Mouse (Mus musculus) testis, adult 10 weeks (tissue): Measurements from ENCODE around the gene Cox8b. TPM values are rescaled to one million over a fixed set of nuclear protein-coding genes. Genes with fewer than 3 reads are reported as not detected.

Experiments used
- polyA plus RNA-seq: library from polyadenylated mRNA; stranded (reverse); fragments of 350-450 nt; fragmentation: Illumina TruSeq; extraction: RNeasy Lipid Tissue Mini Kit (QIAGEN cat#74804); gene quantifications from one replicate; pipeline ENCODE4 v1.2.3, GENCODE M21; 2014; ENCODE audit warnings: low read depth, low replicate concordance

The Cox8b gene
- polyA plus RNA-seq, result not detected

DNA sequence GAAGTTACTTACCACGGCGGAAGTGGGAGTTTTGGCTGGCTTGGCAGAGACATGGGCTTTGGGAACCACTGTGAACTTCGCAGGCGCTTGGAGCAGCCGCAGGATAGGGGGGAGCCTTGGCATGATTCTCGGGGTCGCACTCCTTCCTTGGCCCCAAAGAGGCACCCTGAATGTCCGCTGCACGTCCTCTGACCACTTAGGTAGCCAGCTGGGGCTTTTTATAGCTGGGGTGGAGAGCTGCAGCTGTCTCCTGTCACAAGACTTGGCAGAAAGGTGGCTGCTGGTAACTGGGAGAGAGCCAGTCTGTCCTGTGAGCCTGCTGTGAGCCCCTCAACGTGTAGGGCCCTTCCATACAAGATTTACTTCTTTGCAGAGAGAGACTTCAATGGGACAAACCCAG, at the start of gene Cox8b:
Gene Cox8b (minus strand): TSS at position 227 of the 400 bp plus-strand sequence.

DNA sequence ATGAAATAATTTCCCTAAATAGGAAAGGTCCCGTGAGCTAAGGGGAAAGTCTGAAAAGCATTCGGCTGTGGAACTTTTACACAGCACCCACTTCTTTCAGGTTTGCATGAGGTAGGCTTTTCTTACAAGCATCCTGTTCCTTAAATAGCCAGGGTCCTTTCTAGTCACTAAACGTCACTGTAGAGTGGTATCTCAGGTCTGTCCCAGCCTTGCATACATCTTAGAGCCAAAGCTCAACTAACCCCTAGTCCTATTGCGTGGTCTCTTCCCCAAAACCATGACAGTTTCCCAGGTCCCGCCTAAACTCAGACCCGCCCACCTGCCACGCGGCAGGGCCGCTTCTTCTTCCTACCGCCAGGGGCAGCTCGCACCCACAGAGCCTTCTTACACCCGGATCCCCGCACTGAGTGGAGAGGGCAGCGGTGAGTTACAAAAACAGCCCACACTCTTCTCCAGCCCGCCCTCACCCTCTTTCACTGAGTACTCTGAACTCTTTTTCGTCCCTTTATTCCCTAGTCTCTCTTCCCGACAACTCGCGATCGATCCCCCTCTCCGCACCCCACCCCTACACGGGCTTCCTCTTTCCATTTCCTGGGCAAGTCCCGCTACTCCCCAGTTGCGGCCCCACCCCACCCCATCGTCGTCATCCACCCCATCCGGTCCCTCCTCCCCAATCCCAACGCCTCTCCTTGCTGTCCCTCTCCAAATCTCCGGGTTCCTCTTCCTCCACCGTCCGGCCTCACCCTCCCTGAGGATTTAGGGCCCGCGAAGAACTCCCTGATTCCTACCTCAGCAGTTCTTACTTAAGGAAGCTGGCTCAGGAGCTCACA, 41.2 kb upstream of the Cox8b start, which contains the start of gene Pgghg:
Gene Pgghg (plus strand): TSS at position 170 of the 830 bp plus-strand sequence.

DNA sequence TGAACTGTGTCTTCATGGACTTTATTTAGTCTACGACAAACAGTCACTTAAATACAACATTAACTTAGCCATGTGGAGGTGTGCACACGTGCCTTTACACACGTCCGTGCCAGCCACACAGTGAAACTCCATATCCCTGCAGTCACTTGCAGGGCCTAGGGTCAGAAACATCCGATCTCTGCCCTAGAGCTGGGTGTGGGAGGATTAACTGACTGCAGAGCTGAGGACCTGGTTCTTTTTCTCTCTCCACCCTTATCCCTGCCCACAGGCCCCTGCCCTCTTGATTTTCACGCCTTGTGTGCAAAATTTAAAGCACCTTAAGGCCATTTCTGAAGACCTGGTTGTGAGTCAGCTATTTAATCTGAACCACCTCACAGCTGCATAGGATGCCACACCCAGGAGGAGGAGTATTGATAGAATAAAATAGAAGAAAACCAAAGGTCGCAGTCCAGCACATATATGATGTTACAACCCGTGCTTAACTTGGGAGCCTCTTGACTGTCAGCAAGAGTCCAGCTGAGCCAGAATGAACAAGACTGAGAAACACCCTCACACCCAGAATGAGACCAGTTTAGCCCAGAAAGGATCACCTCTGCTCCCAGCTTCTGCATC, 20.3 kb upstream of the Cox8b start, which contains the start of gene Nlrp6:
Gene Nlrp6 (plus strand): TSS at position 485 of the 612 bp plus-strand sequence.

DNA sequence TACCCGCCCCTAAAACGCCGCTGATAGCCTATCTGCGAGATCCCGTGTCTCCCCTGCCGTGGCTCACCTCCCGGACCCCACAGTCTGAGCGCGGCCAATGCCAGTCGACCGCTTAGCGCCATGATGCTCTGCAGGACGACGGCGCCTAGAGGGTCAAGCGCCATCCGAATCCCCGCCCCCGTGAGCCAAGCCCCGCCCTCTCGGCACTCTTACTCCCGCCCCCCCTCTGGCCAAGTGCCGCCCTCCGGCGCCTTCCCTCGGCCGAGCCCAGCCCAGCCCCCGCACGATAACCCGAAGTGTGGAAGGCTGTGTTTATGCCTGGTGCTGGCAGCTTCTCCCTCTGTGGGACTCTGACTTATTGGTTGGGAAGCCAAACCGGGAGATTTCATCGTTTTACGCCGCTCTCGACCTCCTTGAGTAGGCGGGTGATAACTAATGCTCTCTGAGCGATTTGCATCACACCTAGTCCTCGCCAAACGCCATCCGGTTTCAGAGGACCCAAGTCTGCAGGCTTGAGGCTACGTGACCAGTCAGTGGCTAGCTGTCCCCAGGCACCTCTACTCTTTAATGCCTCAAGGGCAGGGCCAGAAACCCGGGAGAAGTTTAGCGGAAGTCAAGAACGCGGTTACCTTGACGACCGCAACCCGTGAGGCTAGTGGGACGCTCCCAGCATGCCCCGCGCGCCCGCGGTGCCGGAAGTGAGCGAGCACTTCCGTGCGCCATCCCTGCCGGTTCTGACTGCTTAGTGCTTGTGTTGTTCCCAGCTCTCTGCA, 18.4 kb downstream of the Cox8b start, which contains the start of the genes Psmd13 and Sirt3:
Gene Psmd13 (plus strand): TSS at position 273 of the 773 bp plus-strand sequence.
Gene Sirt3 (minus strand): TSS at position 614 of the 773 bp plus-strand sequence.

DNA sequence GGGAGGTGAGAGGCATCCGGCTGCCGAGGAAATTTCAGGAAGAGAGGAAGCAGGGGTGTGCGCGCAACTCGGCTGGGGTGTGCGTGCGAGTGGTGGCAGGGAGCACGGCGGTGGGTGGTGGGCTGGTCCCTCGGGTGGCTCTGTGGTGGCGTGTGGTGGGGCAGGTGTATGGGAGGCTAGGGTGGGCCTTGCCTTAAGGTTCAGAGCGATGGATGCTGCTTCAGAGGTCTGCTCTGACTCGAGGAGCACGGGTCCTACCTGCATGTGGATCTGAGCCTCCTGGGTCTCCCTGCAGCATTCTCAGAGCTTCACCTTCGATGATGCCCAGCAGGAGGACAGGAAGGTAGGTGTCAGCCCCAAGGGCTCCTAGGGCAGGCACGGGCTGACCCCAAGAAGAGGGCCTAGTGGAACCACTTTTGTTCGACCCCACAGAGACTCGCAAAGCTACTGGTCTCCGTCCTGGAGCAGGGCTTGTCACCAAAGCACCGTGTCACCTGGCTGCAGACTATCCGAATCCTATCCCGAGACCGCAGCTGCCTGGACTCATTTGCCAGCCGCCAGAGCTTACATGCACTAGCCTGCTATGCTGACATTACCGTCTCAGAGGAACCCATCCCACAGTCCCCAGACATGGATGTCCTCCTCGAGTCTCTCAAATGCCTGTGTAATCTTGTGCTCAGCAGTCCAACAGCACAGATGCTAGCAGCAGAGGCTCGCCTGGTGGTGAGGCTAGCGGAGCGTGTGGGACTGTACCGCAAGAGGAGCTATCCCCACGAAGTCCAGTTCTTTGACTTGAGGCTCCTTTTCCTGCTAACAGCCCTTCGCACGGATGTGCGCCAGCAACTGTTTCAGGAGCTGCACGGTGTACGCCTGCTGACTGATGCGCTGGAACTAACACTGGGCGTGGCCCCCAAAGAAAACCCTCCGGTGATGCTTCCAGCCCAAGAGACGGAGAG, 42.4 kb downstream of the Cox8b start, which contains the start of gene Bet1l:
Gene Bet1l (minus strand): TSS at position 28 of the 956 bp plus-strand sequence.

DNA sequence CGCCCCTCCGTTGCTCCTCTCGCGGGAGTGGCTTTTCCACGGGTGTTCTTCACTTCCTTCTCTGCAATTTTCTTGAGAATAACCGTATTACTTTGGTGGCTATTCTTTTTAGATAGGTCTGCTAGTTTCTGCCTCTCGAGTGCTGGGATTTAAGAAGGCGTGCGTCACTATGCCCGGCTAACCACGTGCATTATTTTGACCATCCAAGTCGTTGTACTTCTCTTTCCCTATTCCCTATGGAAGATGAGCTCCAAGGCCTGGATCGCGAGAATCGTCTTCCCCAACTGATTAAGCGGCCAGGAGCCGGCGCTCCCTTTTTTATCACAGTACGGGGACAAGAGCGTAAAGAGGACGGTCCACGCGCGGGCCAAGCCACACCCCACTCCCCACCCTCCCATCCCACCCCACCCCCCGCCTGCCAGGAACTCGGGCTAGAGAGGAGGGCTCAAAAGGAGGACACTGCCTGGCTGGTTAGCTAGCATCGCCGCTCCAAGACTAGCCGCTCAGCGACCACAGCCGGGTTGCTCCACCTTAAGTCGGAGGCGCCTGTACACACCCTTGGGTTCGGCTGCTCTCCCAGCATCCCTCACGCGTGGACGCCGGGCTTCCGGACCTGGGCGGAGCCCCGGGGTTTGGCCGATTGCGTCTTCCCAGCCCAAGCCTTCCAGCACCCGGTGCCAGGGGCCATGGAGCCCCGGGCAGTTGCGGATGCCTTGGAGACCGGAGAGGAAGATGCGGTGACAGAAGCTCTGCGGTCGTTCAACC, 43.3 kb downstream of the Cox8b start, which contains the start of gene Ric8a:
Gene Ric8a (plus strand): TSS at position 173 of the 765 bp plus-strand sequence.

DNA sequence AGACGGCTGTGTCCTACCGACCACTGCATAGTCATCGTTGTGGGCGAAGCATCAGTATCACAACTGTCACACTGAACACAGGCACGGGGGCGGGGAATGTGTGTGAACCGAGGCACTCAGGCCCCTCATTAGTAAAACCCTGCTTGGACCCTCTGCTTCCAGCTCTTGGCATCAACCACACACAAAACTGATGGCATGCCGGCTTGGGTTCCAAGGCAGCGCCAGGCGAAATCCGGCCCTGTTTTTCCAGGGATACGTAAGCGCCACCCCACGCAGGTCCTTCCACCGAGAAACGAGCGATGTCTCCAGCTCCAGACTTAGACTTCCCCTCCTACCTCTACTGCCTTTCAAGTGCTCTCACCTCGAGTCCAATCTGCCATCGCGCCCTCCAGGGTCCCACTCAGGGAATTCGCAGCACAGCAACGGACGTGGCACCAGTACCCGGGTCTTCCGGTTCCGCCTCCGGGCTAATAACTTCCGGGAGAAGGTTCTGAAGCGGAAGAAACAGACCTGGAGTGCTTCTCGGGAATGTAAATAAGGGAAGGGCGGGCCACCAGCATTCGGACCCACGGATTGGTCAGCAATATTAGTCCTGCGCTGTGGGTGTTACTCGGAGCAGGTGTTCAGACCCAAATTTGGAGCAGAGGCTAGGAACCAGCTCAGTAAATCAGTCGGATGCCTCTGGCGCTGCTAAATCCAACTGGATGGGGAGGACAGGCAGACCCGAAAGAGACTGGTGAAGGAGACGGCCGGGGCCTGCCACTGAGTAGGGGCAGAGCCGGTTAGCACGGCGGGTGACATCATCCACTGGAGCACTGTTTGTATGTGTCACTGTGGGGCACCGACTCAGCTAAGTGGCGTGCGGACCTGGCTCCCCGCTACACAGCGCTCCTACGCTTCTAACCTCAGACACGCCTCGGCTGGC, 44.1 kb downstream of the Cox8b start, which contains the start of gene Gm45785:
Gene Gm45785 (minus strand): TSS at position 472 of the 925 bp plus-strand sequence.

Other genes starting within 250 kb of the Cox8b start
- 0.08 TPM for gene Olfr539, start 240.5 kb downstream of the Cox8b start, polyA plus RNA-seq
- not detected for gene Olfr45, start 218.5 kb downstream of the Cox8b start, polyA plus RNA-seq
- gene Olfr541, start 203.2 kb downstream of the Cox8b start, polyA plus RNA-seq, result not detected
- 1.8 TPM for gene Cyp2e1, start 136.7 kb downstream of the Cox8b start, polyA plus RNA-seq
- 395 TPM for gene Syce1, start 112.6 kb downstream of the Cox8b start, polyA plus RNA-seq
- gene Zfp941, start 78.3 kb downstream of the Cox8b start, polyA plus RNA-seq, result 5.9 TPM
- not detected for gene Urah, start 65.4 kb downstream of the Cox8b start, polyA plus RNA-seq
- gene Scgb1c1, start 54.9 kb downstream of the Cox8b start, polyA plus RNA-seq, result not detected
- 8.1 TPM for gene Odf3, start 52.6 kb downstream of the Cox8b start, polyA plus RNA-seq
- not detected for gene Gm45785, start 44.1 kb downstream of the Cox8b start, polyA plus RNA-seq
- 2.5 TPM for gene Ric8a, start 43.5 kb downstream of the Cox8b start, polyA plus RNA-seq
- 4.3 TPM for gene Bet1l, start 42.9 kb downstream of the Cox8b start, polyA plus RNA-seq
- 142 TPM for gene Psmd13, start 18.5 kb downstream of the Cox8b start, polyA plus RNA-seq
- gene Sirt3, start 18.1 kb downstream of the Cox8b start, polyA plus RNA-seq, result 9.5 TPM
- gene Nlrp6, start 20.5 kb upstream of the Cox8b start, polyA plus RNA-seq, result not detected
- 0.11 TPM for gene Pgghg, start 40.9 kb upstream of the Cox8b start, polyA plus RNA-seq
- not detected for gene Ifitm5, start 49.8 kb upstream of the Cox8b start, polyA plus RNA-seq
- gene Gm45717, start 55.5 kb upstream of the Cox8b start, polyA plus RNA-seq, result not detected
- 4.3 TPM for gene Ifitm2, start 55.5 kb upstream of the Cox8b start, polyA plus RNA-seq
- gene Ifitm1, start 66.8 kb upstream of the Cox8b start, polyA plus RNA-seq, result not detected
- gene Ifitm3, start 110.3 kb upstream of the Cox8b start, polyA plus RNA-seq, result 1.7 TPM
- gene Ifitm6, start 117.5 kb upstream of the Cox8b start, polyA plus RNA-seq, result not detected
- gene Gm17387, start 128.7 kb upstream of the Cox8b start, polyA plus RNA-seq, result not detected
- gene B4galnt4, start 160.7 kb upstream of the Cox8b start, polyA plus RNA-seq, result 1.2 TPM
- not detected for gene Pkp3, start 177.8 kb upstream of the Cox8b start, polyA plus RNA-seq
- gene Sigirr, start 200.1 kb upstream of the Cox8b start, polyA plus RNA-seq, result not detected
- 0.18 TPM for gene Ano9, start 217.4 kb upstream of the Cox8b start, polyA plus RNA-seq
- gene Ptdss2, start 221.9 kb upstream of the Cox8b start, polyA plus RNA-seq, result 179 TPM